Mouse (Mus musculus): ENCODE measurements around the gene Snx13. TPM values are rescaled to one million over a fixed set of nuclear protein-coding genes. Genes with fewer than 3 reads are reported as not detected.

The Snx13 gene
- polyA plus RNA-seq, 1 experiment from 2014 or later, result 32.1 TPM

- Histone ChIP-seq H3K4me2 (ENCODE audit: low read length) (no peak overlapping the region), H3K9me3 (ENCODE audit: control insufficient read depth, low read length) (no peaks in the 10 kb centered on the region), H3K4me1 (replicated peaks; ENCODE audit: control insufficient read depth, insufficient read depth, low read length) (no peaks in the 10 kb centered on the region; the same call in 1 of the 2 replicates), H3K27me3 (replicated peaks; ENCODE audit: control insufficient read depth, insufficient read depth, low read length) (no peaks in the 10 kb centered on the region), H3K27ac (ENCODE audit: low read length) (no peak overlapping the region), H3K36me3 (ENCODE audit: control insufficient read depth, insufficient read depth) (no peaks in the 10 kb centered on the region), H3K9ac (replicated peaks; ENCODE audit: low read depth, low read length) (no peak overlapping the region), H3K4me3 (replicated peaks; ENCODE audit: low read length) (no peak overlapping the region)
- WGBS, result 74% methylated on average over 8 of the region's 8 CpGs
- ATAC-seq, result no peak
These were observed 5.0 kb upstream of the Snx13 start for GRCm38 (mm10) chr12:35041964-35042363.

- peak overlapping the region; percentile 54; the same call in 1 of the 2 replicates for H3K27ac ChIP-seq (ENCODE audit: low read length)
- no peaks in the 10 kb centered on the region for H3K9me3 ChIP-seq (ENCODE audit: control insufficient read depth, low read length)
- peak overlapping the region; percentile 85 for H3K4me3 ChIP-seq (replicated peaks; ENCODE audit: low read length)
- under 1% methylated on average over 36 of the region's 36 CpGs for WGBS
- H3K4me1 ChIP-seq (replicated peaks; ENCODE audit: control insufficient read depth, insufficient read depth, low read length), result peaks cover 15% of the 10 kb centered on the region
- H3K4me2 ChIP-seq (ENCODE audit: low read length), result peak overlapping the region; percentile 60
- H3K27me3 ChIP-seq (replicated peaks; ENCODE audit: control insufficient read depth, insufficient read depth, low read length), result no peaks in the 10 kb centered on the region
- peak overlapping the region; percentile 94 for H3K9ac ChIP-seq (replicated peaks; ENCODE audit: low read depth, low read length)
- no peaks in the 10 kb centered on the region for H3K36me3 ChIP-seq (ENCODE audit: control insufficient read depth, insufficient read depth)
- ATAC-seq, result peak; percentile 62
These were observed 532 bp upstream of the Snx13 start for GRCm38 (mm10) chr12:35046310-35046998.

- H3K36me3 ChIP-seq (ENCODE audit: control insufficient read depth, insufficient read depth), result no peaks in the 10 kb centered on the region
- peak overlapping the region; percentile 85 for H3K4me3 ChIP-seq (replicated peaks; ENCODE audit: low read length)
- peaks cover 15% of the 10 kb centered on the region for H3K4me1 ChIP-seq (replicated peaks; ENCODE audit: control insufficient read depth, insufficient read depth, low read length)
- H3K4me2 ChIP-seq (ENCODE audit: low read length), result peak overlapping the region; percentile 92
- H3K27me3 ChIP-seq (replicated peaks; ENCODE audit: control insufficient read depth, insufficient read depth, low read length), result no peaks in the 10 kb centered on the region
- under 1% methylated on average over 63 of the region's 65 CpGs for WGBS
- peak; percentile 82 for ATAC-seq
- H3K9me3 ChIP-seq (ENCODE audit: control insufficient read depth, low read length), result no peaks in the 10 kb centered on the region
- peak overlapping the region; percentile 94 for H3K9ac ChIP-seq (replicated peaks; ENCODE audit: low read depth, low read length)
- H3K27ac ChIP-seq (ENCODE audit: low read length), result peak overlapping the region; percentile 97
These were observed 587 bp downstream of the Snx13 start for GRCm38 (mm10) chr12:35047320-35048225.

- Histone ChIP-seq H3K4me1 (replicated peaks; ENCODE audit: control insufficient read depth, insufficient read depth, low read length) (peaks cover 15% of the 10 kb centered on the region), H3K4me3 (replicated peaks; ENCODE audit: low read length) (no peak overlapping the region), H3K36me3 (ENCODE audit: control insufficient read depth, insufficient read depth) (no peaks in the 10 kb centered on the region), H3K27ac (ENCODE audit: low read length) (no peak overlapping the region), H3K9me3 (ENCODE audit: control insufficient read depth, low read length) (no peaks in the 10 kb centered on the region), H3K27me3 (replicated peaks; ENCODE audit: control insufficient read depth, insufficient read depth, low read length) (no peaks in the 10 kb centered on the region), H3K4me2 (ENCODE audit: low read length) (no peak overlapping the region), H3K9ac (replicated peaks; ENCODE audit: low read depth, low read length) (no peak overlapping the region)
- 85% methylated on average over 3 of the region's 3 CpGs for WGBS
- ATAC-seq, result no peak
These were observed 1.9 kb downstream of the Snx13 start for GRCm38 (mm10) chr12:35048891-35049290.

GRCm38 (mm10) chr12:35050501-35050900 lies 3.5 kb downstream of the Snx13 start:
- Histone ChIP-seq H3K4me3 (replicated peaks; ENCODE audit: low read length) (no peak overlapping the region), H3K9me3 (ENCODE audit: control insufficient read depth, low read length) (no peaks in the 10 kb centered on the region), H3K36me3 (ENCODE audit: control insufficient read depth, insufficient read depth) (no peaks in the 10 kb centered on the region), H3K4me1 (replicated peaks; ENCODE audit: control insufficient read depth, insufficient read depth, low read length) (peaks cover 15% of the 10 kb centered on the region), H3K9ac (replicated peaks; ENCODE audit: low read depth, low read length) (no peak overlapping the region), H3K27ac (ENCODE audit: low read length) (no peak overlapping the region), H3K4me2 (ENCODE audit: low read length) (no peak overlapping the region), H3K27me3 (replicated peaks; ENCODE audit: control insufficient read depth, insufficient read depth, low read length) (no peaks in the 10 kb centered on the region)
- ATAC-seq, result no peak
- 63% methylated on average over 3 of the region's 3 CpGs for WGBS

- no peaks in the 10 kb centered on the region for H3K27me3 ChIP-seq (replicated peaks; ENCODE audit: control insufficient read depth, insufficient read depth, low read length)
- H3K36me3 ChIP-seq (ENCODE audit: control insufficient read depth, insufficient read depth), result no peaks in the 10 kb centered on the region
- no peak for ATAC-seq
- no peak overlapping the region for H3K9ac ChIP-seq (replicated peaks; ENCODE audit: low read depth, low read length)
- 58% methylated on average over 7 of the region's 7 CpGs for WGBS
- H3K4me1 ChIP-seq (replicated peaks; ENCODE audit: control insufficient read depth, insufficient read depth, low read length), result peaks cover 15% of the 10 kb centered on the region
- no peak overlapping the region for H3K4me2 ChIP-seq (ENCODE audit: low read length)
- no peaks in the 10 kb centered on the region for H3K9me3 ChIP-seq (ENCODE audit: control insufficient read depth, low read length)
- H3K4me3 ChIP-seq (replicated peaks; ENCODE audit: low read length), result no peak overlapping the region
- no peak overlapping the region for H3K27ac ChIP-seq (ENCODE audit: low read length)
These were observed 4.2 kb downstream of the Snx13 start for GRCm38 (mm10) chr12:35050964-35051758.

GRCm38 (mm10) chr12:35054420-35054819 lies 7.4 kb downstream of the Snx13 start:
- H3K27me3 ChIP-seq (replicated peaks; ENCODE audit: control insufficient read depth, insufficient read depth, low read length), result no peaks in the 10 kb centered on the region
- no peak for ATAC-seq
- 89% methylated on average over 6 of the region's 6 CpGs for WGBS
- no peak overlapping the region for H3K27ac ChIP-seq (ENCODE audit: low read length)
- H3K4me3 ChIP-seq (replicated peaks; ENCODE audit: low read length), result no peak overlapping the region
- 0 out of 2 replicates have a peak, but pooled peaks cover 5% of the 10 kb centered on the region for H3K4me1 ChIP-seq (replicated peaks; ENCODE audit: control insufficient read depth, insufficient read depth, low read length)
- no peak overlapping the region for H3K9ac ChIP-seq (replicated peaks; ENCODE audit: low read depth, low read length)
- no peaks in the 10 kb centered on the region for H3K9me3 ChIP-seq (ENCODE audit: control insufficient read depth, low read length)
- no peak overlapping the region for H3K4me2 ChIP-seq (ENCODE audit: low read length)
- no peaks in the 10 kb centered on the region for H3K36me3 ChIP-seq (ENCODE audit: control insufficient read depth, insufficient read depth)

- Histone ChIP-seq H3K36me3 (ENCODE audit: control insufficient read depth, insufficient read depth) (no peaks in the 10 kb centered on the region), H3K27ac (ENCODE audit: low read length) (no peak overlapping the region), H3K4me1 (replicated peaks; ENCODE audit: control insufficient read depth, insufficient read depth, low read length) (0 out of 2 replicates have a peak, but pooled peaks cover 5% of the 10 kb centered on the region), H3K4me2 (ENCODE audit: low read length) (no peak overlapping the region), H3K9ac (replicated peaks; ENCODE audit: low read depth, low read length) (no peak overlapping the region), H3K9me3 (ENCODE audit: control insufficient read depth, low read length) (no peaks in the 10 kb centered on the region), H3K27me3 (replicated peaks; ENCODE audit: control insufficient read depth, insufficient read depth, low read length) (no peaks in the 10 kb centered on the region), H3K4me3 (replicated peaks; ENCODE audit: low read length) (no peak overlapping the region)
- 82% methylated on average over 7 of the region's 7 CpGs for WGBS
- no peak for ATAC-seq
These were observed 8.4 kb downstream of the Snx13 start for GRCm38 (mm10) chr12:35055114-35056095.
